In genomic region chr13:28417431-28417928, GRCm38 (mm10) we compare ENCODE assay signal across 8 mouse cellular contexts.
A peak's percentile ranks its signal among the peaks of the same experiment; 100 is the strongest.
DNase-seq lines count a peak whose midpoint lies in the region; ATAC-seq lines count a peak whose summit lies in the region.

No protein-coding gene starts in this region.

- peak; percentile 76 for ATAC-seq in intestine, embryonic 16.5 days
- no peak for ATAC-seq in midbrain, embryonic 12.5 days (ENCODE audit: low FRiP score, low read depth)

- peak overlapping the region; percentile 48; the same call in 1 of the 2 replicates for H3K9ac ChIP-seq in intestine, embryonic 16.5 days (ENCODE audit: low read depth, low read length)
- H3K9ac ChIP-seq in midbrain, embryonic 12.5 days (replicated peaks), result peak overlapping the region; percentile 44

- peak overlapping the region; percentile 97 for H3K27ac ChIP-seq in intestine, embryonic 16.5 days (ENCODE audit: low read length)
- peak overlapping the region; percentile 86 for H3K27ac ChIP-seq in limb, embryonic 10.5 days
- H3K27ac ChIP-seq in midbrain, embryonic 12.5 days (replicated peaks), result peak overlapping the region; percentile 93

- peak; percentile 70 for DNase-seq in adipocyte (ENCODE audit: low spot score)
- peak; percentile 28 to 47 for DNase-seq in cerebellum, postnatal 25 days
- DNase-seq in gastrocnemius, postnatal 25 days, result peak; percentile 21
- no peak for DNase-seq in limb, embryonic 10.5 days (ENCODE audit: low spot score)
- peak; percentile 78 for DNase-seq in telencephalon, adult 2 months (ENCODE audit: low read depth, low spot score)
- DNase-seq in spleen, postnatal 14 days (ENCODE audit: low spot score in 2 of 2), result no peak

- WGBS in intestine, embryonic 16.5 days, result 10% methylated on average over 7 of the region's 7 CpGs
- 24% methylated on average over 7 of the region's 7 CpGs for WGBS in limb, embryonic 10.5 days
- WGBS in midbrain, embryonic 12.5 days, result 9% methylated on average over 7 of the region's 7 CpGs

- no peaks in the 10 kb centered on the region for H3K36me3 ChIP-seq in intestine, embryonic 16.5 days (ENCODE audit: control insufficient read depth, insufficient read depth, low read length)
- no peaks in the 10 kb centered on the region for H3K36me3 ChIP-seq in limb, embryonic 10.5 days
- no peaks in the 10 kb centered on the region for H3K36me3 ChIP-seq in midbrain, embryonic 12.5 days

- no peaks in the 10 kb centered on the region for H3K27me3 ChIP-seq in intestine, embryonic 16.5 days (replicated peaks; ENCODE audit: control insufficient read depth, insufficient read depth, low read length)
- H3K27me3 ChIP-seq in limb, embryonic 10.5 days (ENCODE audit: low read depth, poor library complexity, severe bottlenecking), result no peaks in the 10 kb centered on the region
- no peaks in the 10 kb centered on the region for H3K27me3 ChIP-seq in midbrain, embryonic 12.5 days

- H3K4me2 ChIP-seq in intestine, embryonic 16.5 days (ENCODE audit: low read depth, low read length), result peak overlapping the region; percentile 48
- peak overlapping the region; percentile 48 for H3K4me2 ChIP-seq in midbrain, embryonic 12.5 days (replicated peaks)

- H3K9me3 ChIP-seq in intestine, embryonic 16.5 days (ENCODE audit: control insufficient read depth, low read length), result no peaks in the 10 kb centered on the region
- H3K9me3 ChIP-seq in limb, embryonic 10.5 days (replicated peaks), result no peaks in the 10 kb centered on the region
- no peaks in the 10 kb centered on the region for H3K9me3 ChIP-seq in midbrain, embryonic 12.5 days

- peaks cover 23% of the 10 kb centered on the region for H3K4me1 ChIP-seq in intestine, embryonic 16.5 days (ENCODE audit: control insufficient read depth, insufficient read depth, low read length)
- peaks cover 46% of the 10 kb centered on the region for H3K4me1 ChIP-seq in limb, embryonic 10.5 days
- peaks cover 46% of the 10 kb centered on the region for H3K4me1 ChIP-seq in midbrain, embryonic 12.5 days

- peak overlapping the region; percentile 22 for H3K4me3 ChIP-seq in intestine, embryonic 16.5 days (ENCODE audit: low read length)
- H3K4me3 ChIP-seq in limb, embryonic 10.5 days, result peak overlapping the region; percentile 28
- peak overlapping the region; percentile 24; the same call in 1 of the 2 replicates for H3K4me3 ChIP-seq in midbrain, embryonic 12.5 days

Comparison
In these comparisons a context has a peak if more than half of its experiments do, and no peak if none do; other contexts are left out.
1. DNase-seq: peak in adipocyte (single experiment), cerebellum, postnatal 25 days (2 of 2), gastrocnemius, postnatal 25 days (single experiment) and telencephalon, adult 2 months (single experiment); none in limb, embryonic 10.5 days (single experiment) and spleen, postnatal 14 days (0 of 2).
2. Peak in every context shown above with its lines, with median percentiles within 50 percentile points of each other: H3K27ac ChIP-seq and H3K4me3 ChIP-seq.